Comparison of ENCODE assay signal across 9 mouse cellular contexts in genomic region chr17:65872051-65872450, GRCm38 (mm10). TPM values are rescaled to one million over a fixed set of nuclear protein-coding genes. Genes with fewer than 3 reads are reported as not detected.
DNase-seq lines count a peak whose midpoint lies in the region; ATAC-seq and TF ChIP-seq lines count a peak whose summit lies in the region.
"Had no signal": no experiment of that assay in that cellular context is flagged by ENCODE, and none has a peak within 500 bp of the region (broad histone marks: within the 10 kb centered on the region; RNA-seq: fewer than 3 reads in every experiment).

No protein-coding gene starts in this region.

- H3K27me3 ChIP-seq in lung, postnatal 0 days (replicated peaks; ENCODE audit: insufficient read depth, low read length) = no peaks in the 10 kb centered on the region
- no peaks in the 10 kb centered on the region for H3K27me3 ChIP-seq in embryonic facial prominence, embryonic 12.5 days
- H3K27me3 ChIP-seq in midbrain, embryonic 13.5 days = no peaks in the 10 kb centered on the region
- H3K27me3 ChIP-seq: neural tube, embryonic 15.5 days had no signal

- no peak for TF ChIP-seq EP300 in lung, postnatal 0 days (IDR thresholded peaks at IDR 0.05)

- TF ChIP-seq CTCF in lung, postnatal 0 days (IDR thresholded peaks at IDR 0.05) = no peak

- WGBS in lung, postnatal 0 days = 42% methylated on average over 6 of the region's 6 CpGs
- WGBS in embryonic facial prominence, embryonic 12.5 days = 51% methylated on average over 6 of the region's 6 CpGs
- 74% methylated on average over 6 of the region's 6 CpGs for WGBS in midbrain, embryonic 13.5 days

- peak overlapping the region; percentile 47; the same call in 1 of the 2 replicates for H3K27ac ChIP-seq in lung, postnatal 0 days (ENCODE audit: low read length)
- H3K27ac ChIP-seq in embryonic facial prominence, embryonic 12.5 days = peak overlapping the region; percentile 46
- H3K27ac ChIP-seq in midbrain, embryonic 13.5 days = peak overlapping the region; percentile 30; the same call in 1 of the 2 replicates
- H3K27ac ChIP-seq: neural tube, embryonic 15.5 days had no signal

- ATAC-seq in lung, postnatal 0 days = no peak
- no peak for ATAC-seq in embryonic facial prominence, embryonic 12.5 days (ENCODE audit: insufficient number of reproducible peaks, insufficient read depth, low FRiP score, low TSS enrichment)
- ATAC-seq in midbrain, embryonic 13.5 days = no peak

- no peaks in the 10 kb centered on the region; the same call in 1 of the 2 replicates for H3K4me1 ChIP-seq in lung, postnatal 0 days (ENCODE audit: insufficient read depth, low read depth, low read length)
- peaks cover 15% of the 10 kb centered on the region for H3K4me1 ChIP-seq in embryonic facial prominence, embryonic 12.5 days
- H3K4me1 ChIP-seq in midbrain, embryonic 13.5 days (replicated peaks) = peaks cover 20% of the 10 kb centered on the region

- intact Hi-C loops in heart, postnatal 25 days (cut with DNase I) = no loop called here

- H3K4me3 ChIP-seq in lung, postnatal 0 days (ENCODE audit: low read depth, low read length) = no peak overlapping the region
- no peak overlapping the region for H3K4me3 ChIP-seq in embryonic facial prominence, embryonic 12.5 days
- H3K4me3 ChIP-seq in midbrain, embryonic 13.5 days (replicated peaks) = no peak overlapping the region
- H3K4me3 ChIP-seq: neural tube, embryonic 15.5 days had no signal

- no peaks in the 10 kb centered on the region for H3K9me3 ChIP-seq in lung, postnatal 0 days (ENCODE audit: low read length)
- H3K9me3 ChIP-seq in embryonic facial prominence, embryonic 12.5 days = no peaks in the 10 kb centered on the region
- no peaks in the 10 kb centered on the region for H3K9me3 ChIP-seq in midbrain, embryonic 13.5 days
- H3K9me3 ChIP-seq: neural tube, embryonic 15.5 days had no signal

- H3K36me3 ChIP-seq in lung, postnatal 0 days (ENCODE audit: insufficient read depth, low read length) = no peaks in the 10 kb centered on the region
- 0 out of 2 replicates have a peak, but pooled peaks cover 6% of the 10 kb centered on the region for H3K36me3 ChIP-seq in embryonic facial prominence, embryonic 12.5 days
- peaks cover 6% of the 10 kb centered on the region for H3K36me3 ChIP-seq in midbrain, embryonic 13.5 days

- no peak overlapping the region for H3K9ac ChIP-seq in lung, postnatal 0 days (replicated peaks; ENCODE audit: low read depth)
- H3K9ac ChIP-seq in embryonic facial prominence, embryonic 12.5 days = no peak overlapping the region
- 0 out of 2 replicates have a peak overlapping the region, but pooled peaks have one; percentile 23 for H3K9ac ChIP-seq in midbrain, embryonic 13.5 days (replicated peaks)
- H3K9ac ChIP-seq: neural tube, embryonic 15.5 days had no signal

- peak; percentile 88 for DNase-seq in heart, adult 11 months
- DNase-seq in heart, postnatal 25 days (ENCODE audit: low spot score) = no peak
- no peak for DNase-seq in lung, postnatal 0 days (ENCODE audit: low spot score)
- no peak for DNase-seq in lung, postnatal 25 days (ENCODE audit: low spot score)
- DNase-seq in layer of hippocampus, postnatal 25 days (ENCODE audit: extremely low spot score in 1 of 2, low spot score in 1 of 2) = no peak
- no peak for DNase-seq in layer of hippocampus, postnatal 14 days (ENCODE audit: low spot score in 2 of 2)

- no peak overlapping the region for H3K4me2 ChIP-seq in lung, postnatal 0 days (replicated peaks; ENCODE audit: low read depth, low read length)
- no peak overlapping the region for H3K4me2 ChIP-seq in embryonic facial prominence, embryonic 12.5 days (replicated peaks)
- no peak overlapping the region for H3K4me2 ChIP-seq in midbrain, embryonic 13.5 days (replicated peaks)
- H3K4me2 ChIP-seq: neural tube, embryonic 15.5 days had no signal

RNA-seq across cellular contexts. Expression of gene Ralbp1, which starts 13.5 kb away (rescaled TPM):
- total RNA-seq in heart, postnatal 25 days (2021) = 10 to 100 TPM; 37.8 to 38.6 TPM
- 151 and 155 TPM in 2 replicates for polyA plus RNA-seq in lung, postnatal 0 days (2015; fragmentation: Nextera tagmentation; extraction: Ambion mirVana)
- polyA plus RNA-seq in embryonic facial prominence, embryonic 12.5 days (2016; fragmentation: Nextera tagmentation; extraction: Ambion mirVana) = 63.0 and 65.7 TPM in 2 replicates
- polyA plus RNA-seq in midbrain, embryonic 13.5 days (2015; fragmentation: Nextera tagmentation; extraction: Ambion mirVana) = 49.8 TPM in 2 replicates
- total RNA-seq in layer of hippocampus, postnatal 25 days (2021) = 10 to 100 TPM; 47.2 to 53.5 TPM
- total RNA-seq in layer of hippocampus, postnatal 14 days (2021) = 10 to 100 TPM; 43.7 to 45.7 TPM
